Comparison of ENCODE assay signal across 27 mouse cellular contexts in genomic region chr11:67364986-67365721, GRCm38 (mm10). TPM values are rescaled to one million over a fixed set of nuclear protein-coding genes. Genes with fewer than 3 reads are reported as not detected.
DNase-seq lines count a peak whose midpoint lies in the region; ATAC-seq and TF ChIP-seq lines count a peak whose summit lies in the region.
"Had no signal": no experiment of that assay in that cellular context is flagged by ENCODE, and none has a peak within 500 bp of the region (broad histone marks: within the 10 kb centered on the region; RNA-seq: fewer than 3 reads in every experiment).

No protein-coding gene starts in this region.

- 0 out of 2 replicates have a peak, but pooled peaks have one; percentile 31 for ATAC-seq in heart, embryonic 15.5 days (replicated peaks; ENCODE audit: insufficient number of reproducible peaks, insufficient read depth, low FRiP score, low read depth)
- 0 out of 2 replicates have a peak, but pooled peaks have one; percentile 28 for ATAC-seq in lung, postnatal 0 days
- ATAC-seq: forebrain, embryonic 14.5 days; forebrain, postnatal 0 days had no signal

- no peak for TF ChIP-seq EP300 in lung, postnatal 0 days (IDR thresholded peaks at IDR 0.05)
- no peak for TF ChIP-seq EP300 in ES-Bruce4 (IDR thresholded peaks at IDR 0.05; ENCODE audit: insufficient read depth, low read depth, low read length)

- H3K4me1 ChIP-seq in heart, embryonic 15.5 days (replicated peaks), result peaks cover 10% of the 10 kb centered on the region
- H3K4me1 ChIP-seq in lung, postnatal 0 days (ENCODE audit: insufficient read depth, low read depth, low read length), result no peaks in the 10 kb centered on the region
- no peaks in the 10 kb centered on the region for H3K4me1 ChIP-seq in ES-Bruce4 (ENCODE audit: control insufficient read depth, insufficient read depth, low read length)
- H3K4me1 ChIP-seq: embryonic facial prominence, embryonic 12.5 days; embryonic facial prominence, embryonic 15.5 days; hindbrain, embryonic 15.5 days had no signal

- no peak for DNase-seq in heart, postnatal 25 days (ENCODE audit: low spot score)
- peak; percentile 35 for DNase-seq in lung, postnatal 0 days (ENCODE audit: low spot score)
- no peak for DNase-seq in lung, adult 18-20 months
- peak; percentile 27 for DNase-seq in R1 (ENCODE audit: low read depth, low spot score)
- no peak for DNase-seq in gastrocnemius, postnatal 4 days (ENCODE audit: low spot score in 2 of 2)
- no peak for DNase-seq in ovary, postnatal 14 days (ENCODE audit: low spot score)
- DNase-seq: adrenal gland, postnatal 10 days; adrenal gland, postnatal 36 days; forebrain, postnatal 0 days; gastrocnemius, adult 2 months; gastrocnemius, postnatal 14 days; heart, adult 18-20 months; heart, postnatal 14 days had no signal

- no peak overlapping the region for H3K9ac ChIP-seq in heart, embryonic 15.5 days
- H3K9ac ChIP-seq in lung, postnatal 0 days (replicated peaks; ENCODE audit: low read depth), result no peak overlapping the region
- H3K9ac ChIP-seq in ES-Bruce4 (ENCODE audit: low read depth, poor library complexity, severe bottlenecking), result no peak overlapping the region
- H3K9ac ChIP-seq: embryonic facial prominence, embryonic 12.5 days; embryonic facial prominence, embryonic 15.5 days; forebrain, postnatal 0 days; heart, embryonic 12.5 days; hindbrain, embryonic 12.5 days; hindbrain, embryonic 15.5 days had no signal

- intact Hi-C loops in heart, postnatal 25 days (cut with DNase I), result no loop called here

- no peak overlapping the region for H3K27ac ChIP-seq in heart, embryonic 15.5 days
- no peak overlapping the region for H3K27ac ChIP-seq in lung, postnatal 0 days (ENCODE audit: low read length)
- no peak overlapping the region for H3K27ac ChIP-seq in ES-Bruce4 (ENCODE audit: insufficient read depth, low read length)
- H3K27ac ChIP-seq: embryonic facial prominence, embryonic 12.5 days; embryonic facial prominence, embryonic 15.5 days; gastrocnemius, adult 2 months; hindbrain, embryonic 12.5 days; hindbrain, embryonic 15.5 days had no signal

- H3K9me3 ChIP-seq in heart, embryonic 15.5 days (replicated peaks), result no peaks in the 10 kb centered on the region
- no peaks in the 10 kb centered on the region for H3K9me3 ChIP-seq in lung, postnatal 0 days (ENCODE audit: low read length)
- H3K9me3 ChIP-seq in ES-Bruce4 (replicated peaks; ENCODE audit: control insufficient read depth, insufficient read depth, low read length, poor library complexity, severe bottlenecking), result 0 out of 2 replicates have a peak, but pooled peaks cover 4% of the 10 kb centered on the region
- H3K9me3 ChIP-seq: embryonic facial prominence, embryonic 12.5 days; embryonic facial prominence, embryonic 15.5 days; heart, embryonic 12.5 days; hindbrain, embryonic 12.5 days; hindbrain, embryonic 15.5 days had no signal

- no peaks in the 10 kb centered on the region for H3K27me3 ChIP-seq in heart, embryonic 15.5 days
- no peaks in the 10 kb centered on the region for H3K27me3 ChIP-seq in lung, postnatal 0 days (replicated peaks; ENCODE audit: insufficient read depth, low read length)
- H3K27me3 ChIP-seq in ES-Bruce4 (ENCODE audit: control insufficient read depth, insufficient read depth, low read length, poor library complexity, severe bottlenecking), result no peaks in the 10 kb centered on the region
- H3K27me3 ChIP-seq: embryonic facial prominence, embryonic 12.5 days; embryonic facial prominence, embryonic 15.5 days; hindbrain, embryonic 12.5 days; hindbrain, embryonic 15.5 days had no signal

- TF ChIP-seq CTCF in lung, postnatal 0 days (IDR thresholded peaks at IDR 0.05), result no peak
- TF ChIP-seq CTCF in ES-Bruce4 (IDR thresholded peaks at IDR 0.05; ENCODE audit: low read depth, low read length), result no peak

- no peak overlapping the region for H3K4me3 ChIP-seq in heart, embryonic 15.5 days
- no peak overlapping the region for H3K4me3 ChIP-seq in lung, postnatal 0 days (ENCODE audit: low read depth, low read length)
- H3K4me3 ChIP-seq in ES-Bruce4 (ENCODE audit: low read depth, low read length), result peak overlapping the region; percentile 31; the same call in 1 of the 2 replicates
- H3K4me3 ChIP-seq: embryonic facial prominence, embryonic 12.5 days; embryonic facial prominence, embryonic 15.5 days; gastrocnemius, adult 2 months; heart, embryonic 12.5 days; hindbrain, embryonic 12.5 days; hindbrain, embryonic 15.5 days had no signal

- TF ChIP-seq POLR2A in ES-Bruce4 (IDR thresholded peaks at IDR 0.05; ENCODE audit: insufficient read depth, low read length), result no peak

- WGBS in heart, embryonic 15.5 days, result 71% methylated on average over 14 of the region's 14 CpGs
- 64% methylated on average over 14 of the region's 14 CpGs for whole genome bisulfite sequencing in lung, postnatal 0 days

- H3K4me2 ChIP-seq in heart, embryonic 15.5 days, result no peak overlapping the region
- H3K4me2 ChIP-seq in lung, postnatal 0 days (replicated peaks; ENCODE audit: low read depth, low read length), result no peak overlapping the region
- H3K4me2 ChIP-seq: embryonic facial prominence, embryonic 12.5 days; embryonic facial prominence, embryonic 15.5 days; heart, embryonic 12.5 days; hindbrain, embryonic 12.5 days; hindbrain, embryonic 15.5 days had no signal

- H3K36me3 ChIP-seq in heart, embryonic 15.5 days, result no peaks in the 10 kb centered on the region
- no peaks in the 10 kb centered on the region for H3K36me3 ChIP-seq in lung, postnatal 0 days (ENCODE audit: insufficient read depth, low read length)
- no peaks in the 10 kb centered on the region for H3K36me3 ChIP-seq in ES-Bruce4 (ENCODE audit: control insufficient read depth, insufficient read depth, low read length, poor library complexity, severe bottlenecking)
- H3K36me3 ChIP-seq: embryonic facial prominence, embryonic 12.5 days; embryonic facial prominence, embryonic 15.5 days; heart, embryonic 12.5 days; hindbrain, embryonic 12.5 days; hindbrain, embryonic 15.5 days had no signal

RNA-seq across cellular contexts. Expression of gene Myh13, which starts 43.7 kb away (rescaled TPM):
- polyA plus RNA-seq in heart, embryonic 15.5 days (2015; fragmentation: Nextera tagmentation; extraction: Ambion mirVana), result 0.25 and 0.81 TPM in 2 replicates
- not detected for total RNA-seq in heart, postnatal 25 days (2021)
- 0.29 and 0.38 TPM in 2 replicates for polyA plus RNA-seq in lung, postnatal 0 days (2015; fragmentation: Nextera tagmentation; extraction: Ambion mirVana)
- 0.35 TPM in 1 of 2 replicates, not detected in the other for polyA plus RNA-seq in ES-Bruce4 (2011; ENCODE audit: insufficient read depth, insufficient read length, low read depth, missing spikeins)
- total RNA-seq in gastrocnemius, postnatal 4 days (2021), result 1 to 10 TPM; 4.2 to 6.7 TPM
- total RNA-seq: adrenal gland, adult 18-20 months; adrenal gland, postnatal 36 days; common myeloid progenitor, adult 5-6 weeks; heart, adult 18-20 months; heart, postnatal 14 days; hematopoietic stem cell, adult 5-6 weeks; MEL had no signal
- polyA plus RNA-seq: forebrain, embryonic 11.5 days; forebrain, embryonic 14.5 days; heart, embryonic 12.5 days; intestine, embryonic 14.5 days had no signal

Comparison
In these comparisons a context has a peak if more than half of its experiments do, and no peak if none do; other contexts are left out.
1. DNase-seq: peak in lung, postnatal 0 days (single experiment) and R1 (single experiment); none in heart, postnatal 25 days (single experiment), lung, adult 18-20 months (0 of 2), gastrocnemius, postnatal 4 days (0 of 2) and ovary, postnatal 14 days (single experiment).